Mouse (Mus musculus): ENCODE results near the gene Rnf169. TPM values are rescaled to one million over a fixed set of nuclear protein-coding genes. Genes with fewer than 3 reads are reported as not detected.
"Not testable (repeated sequence)": the region's sequence is repeated elsewhere in the genome, so short reads cannot be mapped to it uniquely, and the experiment has no call there.

The Rnf169 gene
- polyA plus RNA-seq, 1 experiment from 2014 or later = 1.8 TPM

GRCm38 (mm10) chr7:99961518-99961917 is 18.7 kb downstream of the Rnf169 start:
- 72% methylated on average over 2 of the region's 2 CpGs for WGBS
- Histone ChIP-seq H3K9ac (ENCODE audit: low read length) (no peak overlapping the region), H3K27ac (replicated peaks) (no peak overlapping the region), H3K36me3 (ENCODE audit: control insufficient read depth, insufficient read depth, low read length) (no peaks in the 10 kb centered on the region), H3K4me1 (replicated peaks; ENCODE audit: control insufficient read depth, insufficient read depth) (peaks cover 4% of the 10 kb centered on the region), H3K4me3 (ENCODE audit: low read depth, low read length) (no peak overlapping the region), H3K9me3 (ENCODE audit: control insufficient read depth, low read length) (no peaks in the 10 kb centered on the region), H3K27me3 (ENCODE audit: control insufficient read depth, insufficient read depth, low read length) (no peaks in the 10 kb centered on the region), H3K4me2 (replicated peaks; ENCODE audit: low read depth) (no peak overlapping the region)
- DNase-seq (ENCODE audit: low spot score) (no peak), ATAC-seq (ENCODE audit: low FRiP score, low TSS enrichment) (no peak)
- TF ChIP-seq CTCF (IDR thresholded peaks at IDR 0.05; ENCODE audit: low read depth) (no peak), EP300 (optimal IDR thresholded peaks at IDR 0.05) (no peak)

GRCm38 (mm10) chr7:99960571-99960970 is 19.7 kb downstream of the Rnf169 start:
- H3K4me2 ChIP-seq (replicated peaks; ENCODE audit: low read depth); H3K9ac ChIP-seq (ENCODE audit: low read length); H3K36me3 ChIP-seq (ENCODE audit: control insufficient read depth, insufficient read depth, low read length); H3K27ac ChIP-seq (replicated peaks); H3K27me3 ChIP-seq (ENCODE audit: control insufficient read depth, insufficient read depth, low read length); H3K4me1 ChIP-seq (replicated peaks; ENCODE audit: control insufficient read depth, insufficient read depth); H3K9me3 ChIP-seq (ENCODE audit: control insufficient read depth, low read length); DNase-seq (ENCODE audit: low spot score); H3K4me3 ChIP-seq (ENCODE audit: low read depth, low read length); ATAC-seq (ENCODE audit: low FRiP score, low TSS enrichment): not testable (repeated sequence)
- 26% methylated on average over 2 of the region's 2 CpGs for WGBS

GRCm38 (mm10) chr7:99957226-99957965 is 22.9 kb downstream of the Rnf169 start:
- DNase-seq (ENCODE audit: low spot score) (no peak), ATAC-seq (ENCODE audit: low FRiP score, low TSS enrichment) (no peak)
- H3K36me3 ChIP-seq (ENCODE audit: control insufficient read depth, insufficient read depth, low read length) = no peaks in the 10 kb centered on the region
- H3K27me3 ChIP-seq (ENCODE audit: control insufficient read depth, insufficient read depth, low read length) = no peaks in the 10 kb centered on the region
- H3K9me3 ChIP-seq (ENCODE audit: control insufficient read depth, low read length) = no peaks in the 10 kb centered on the region
- H3K4me1 ChIP-seq (replicated peaks; ENCODE audit: control insufficient read depth, insufficient read depth) = no peaks in the 10 kb centered on the region; the same call in 1 of the 2 replicates
- no peak overlapping the region for H3K9ac ChIP-seq (ENCODE audit: low read length)
- WGBS = 81% methylated on average over 12 of the region's 12 CpGs
- TF ChIP-seq CTCF (IDR thresholded peaks at IDR 0.05; ENCODE audit: low read depth) (no peak), EP300 (optimal IDR thresholded peaks at IDR 0.05) (no peak)
- H3K4me3 ChIP-seq (ENCODE audit: low read depth, low read length) = no peak overlapping the region
- no peak overlapping the region for H3K27ac ChIP-seq (replicated peaks)
- no peak overlapping the region for H3K4me2 ChIP-seq (replicated peaks; ENCODE audit: low read depth)

GRCm38 (mm10) chr7:99956095-99956494 is 24.2 kb downstream of the Rnf169 start:
- Histone ChIP-seq H3K36me3 (ENCODE audit: control insufficient read depth, insufficient read depth, low read length) (no peaks in the 10 kb centered on the region), H3K4me3 (ENCODE audit: low read depth, low read length) (no peak overlapping the region), H3K4me2 (replicated peaks; ENCODE audit: low read depth) (no peak overlapping the region), H3K9ac (ENCODE audit: low read length) (no peak overlapping the region), H3K4me1 (replicated peaks; ENCODE audit: control insufficient read depth, insufficient read depth) (no peaks in the 10 kb centered on the region), H3K9me3 (ENCODE audit: control insufficient read depth, low read length) (no peaks in the 10 kb centered on the region), H3K27ac (replicated peaks) (no peak overlapping the region), H3K27me3 (ENCODE audit: control insufficient read depth, insufficient read depth, low read length) (no peaks in the 10 kb centered on the region)
- ATAC-seq (ENCODE audit: low FRiP score, low TSS enrichment) (no peak), DNase-seq (ENCODE audit: low spot score) (no peak)
- 97% methylated on average over 7 of the region's 7 CpGs for WGBS
- TF ChIP-seq CTCF (IDR thresholded peaks at IDR 0.05; ENCODE audit: low read depth) (no peak), EP300 (optimal IDR thresholded peaks at IDR 0.05) (no peak)

- no peak overlapping the region for H3K4me3 ChIP-seq (ENCODE audit: low read depth, low read length)
- no peak overlapping the region for H3K9ac ChIP-seq (ENCODE audit: low read length)
- no peaks in the 10 kb centered on the region for H3K36me3 ChIP-seq (ENCODE audit: control insufficient read depth, insufficient read depth, low read length)
- no peak overlapping the region for H3K4me2 ChIP-seq (replicated peaks; ENCODE audit: low read depth)
- ATAC-seq (ENCODE audit: low FRiP score, low TSS enrichment) (no peak), DNase-seq (ENCODE audit: low spot score) (no peak)
- WGBS = 88% methylated on average over 8 of the region's 8 CpGs
- no peak overlapping the region for H3K27ac ChIP-seq (replicated peaks)
- H3K9me3 ChIP-seq (ENCODE audit: control insufficient read depth, low read length) = no peaks in the 10 kb centered on the region
- no peaks in the 10 kb centered on the region for H3K4me1 ChIP-seq (replicated peaks; ENCODE audit: control insufficient read depth, insufficient read depth)
- no peaks in the 10 kb centered on the region for H3K27me3 ChIP-seq (ENCODE audit: control insufficient read depth, insufficient read depth, low read length)
- TF ChIP-seq EP300 (optimal IDR thresholded peaks at IDR 0.05) (no peak), CTCF (IDR thresholded peaks at IDR 0.05; ENCODE audit: low read depth) (no peak)
These were observed 26.0 kb downstream of the Rnf169 start for GRCm38 (mm10) chr7:99954212-99954611.

- H3K4me1 ChIP-seq (replicated peaks; ENCODE audit: control insufficient read depth, insufficient read depth) = no peaks in the 10 kb centered on the region
- no peaks in the 10 kb centered on the region for H3K9me3 ChIP-seq (ENCODE audit: control insufficient read depth, low read length)
- no peak overlapping the region for H3K27ac ChIP-seq (replicated peaks)
- H3K4me2 ChIP-seq (replicated peaks; ENCODE audit: low read depth) = no peak overlapping the region
- H3K4me3 ChIP-seq (ENCODE audit: low read depth, low read length) = no peak overlapping the region
- DNase-seq (ENCODE audit: low spot score) (no peak), ATAC-seq (ENCODE audit: low FRiP score, low TSS enrichment) (no peak)
- H3K36me3 ChIP-seq (ENCODE audit: control insufficient read depth, insufficient read depth, low read length) = no peaks in the 10 kb centered on the region
- TF ChIP-seq EP300 (optimal IDR thresholded peaks at IDR 0.05) (no peak), CTCF (IDR thresholded peaks at IDR 0.05; ENCODE audit: low read depth) (no peak)
- H3K9ac ChIP-seq (ENCODE audit: low read length) = no peak overlapping the region
- WGBS = 76% methylated on average over 6 of the region's 6 CpGs
- H3K27me3 ChIP-seq (ENCODE audit: control insufficient read depth, insufficient read depth, low read length) = no peaks in the 10 kb centered on the region
These were observed 26.7 kb downstream of the Rnf169 start for GRCm38 (mm10) chr7:99953442-99954098.

Data from stomach, postnatal 0 days (tissue).